Mouse (Mus musculus) hindbrain, embryonic 15.5 days (tissue): ENCODE results near the gene Mas1. TPM values are rescaled to one million over a fixed set of nuclear protein-coding genes. Genes with fewer than 3 reads are reported as not detected.

ENCODE experiments used
- ATAC-seq: fragments of 200-750 bp; cut with Nextera tagmentation; 2 replicates; pipeline ENCODE4 v1.8.0; 2017; ENCODE audit warnings: low read depth, moderate number of reproducible peaks, moderate TSS enrichment; ENCODE audit not compliant: low FRiP score
- H3K27ac ChIP-seq: fragments of 300-500 bp; sonication (generic); replicated peaks from 2 replicates; pipeline ENCODE4 v1.5.1; 2015; ENCODE audit warnings: mild to moderate bottlenecking, inconsistent platforms
- H3K27me3 ChIP-seq: fragments of 300-500 bp; sonication (generic); 2 replicates; pipeline ENCODE4 v1.6.1; 2015; ENCODE audit warnings: control low read depth, inconsistent platforms
- H3K36me3 ChIP-seq: fragments of 300-500 bp; sonication (generic); 2 replicates; pipeline ENCODE4 v1.6.1; 2015; ENCODE audit warnings: control low read depth, inconsistent platforms
- H3K4me1 ChIP-seq: fragments of 300-500 bp; sonication (generic); replicated peaks from 2 replicates; pipeline ENCODE4 v1.6.1; 2015; ENCODE audit warnings: control low read depth, inconsistent platforms
- H3K4me2 ChIP-seq: fragments of 300-500 bp; sonication (generic); 2 replicates; pipeline ENCODE4 v1.6.1; 2015; ENCODE audit warnings: moderate library complexity, mild to moderate bottlenecking, inconsistent platforms
- H3K4me3 ChIP-seq: fragments of 300-500 bp; sonication (generic); 2 replicates; pipeline ENCODE4 v1.5.1; 2015; ENCODE audit warnings: mild to moderate bottlenecking, inconsistent platforms
- H3K9ac ChIP-seq: fragments of 300-500 bp; sonication (generic); 2 replicates; pipeline ENCODE4 v1.6.1; 2015; ENCODE audit warnings: inconsistent platforms
- H3K9me3 ChIP-seq: fragments of 300-500 bp; sonication (generic); 2 replicates; pipeline ENCODE4 v1.6.1; 2016; ENCODE audit warnings: control low read depth, inconsistent platforms
- WGBS: fragments of 180-500 bp; shearing (Covaris S2); methylation state at CpG from one replicate; pipeline ENCODE4 v1.1.7; 2015; 5-methylcytosine and 5-hydroxymethylcytosine counted together
- polyA plus RNA-seq: library from polyadenylated mRNA; unstranded; fragments of >200 nt; fragmentation: Nextera tagmentation; extraction: Ambion mirVana; gene quantifications from 2 replicates; pipeline ENCODE4 v1.2.1, GENCODE M21; 2015

The Mas1 gene
- 0.12 TPM in 1 of 2 replicates, not detected in the other for polyA plus RNA-seq

GRCm38 (mm10) chr17:12868043-12868442 lies at the start of gene Mas1:
Gene Mas1, minus strand, starts transcription at chr17:12868143.
- Histone ChIP-seq H3K27ac (no peak within 1 kb of the TSS), H3K36me3 (no peaks in the 10 kb centered on the region), H3K9ac (no peak within 1 kb of the TSS), H3K4me1 (no peaks in the 10 kb centered on the region), H3K4me2 (no peak within 1 kb of the TSS), H3K27me3 (no peaks in the 10 kb centered on the region), H3K4me3 (no peak within 1 kb of the TSS), H3K9me3 (no peaks in the 10 kb centered on the region)
- WGBS = 61% methylated on average over 2 of the region's 2 CpGs
- no peak for ATAC-seq

- peaks cover 50% of the 10 kb centered on the region for H3K36me3 ChIP-seq
Measured at GRCm38 (mm10) chr17:12916588-12917380, 48.8 kb upstream of the Mas1 start.

GRCm38 (mm10) chr17:12915881-12916583 lies 48.1 kb upstream of the Mas1 start, which contains the start of gene Mrpl18:
Gene Mrpl18, minus strand, starts transcription at chr17:12916345.
- Histone ChIP-seq H3K9ac (peak within 1 kb of the TSS; percentile 87), H3K27ac (peak within 1 kb of the TSS; percentile 89), H3K4me2 (peak within 1 kb of the TSS; percentile 92), H3K4me1 (peaks cover 17% of the 10 kb centered on the region), H3K27me3 (no peaks in the 10 kb centered on the region), H3K9me3 (no peaks in the 10 kb centered on the region), H3K36me3 (peaks cover 51% of the 10 kb centered on the region), H3K4me3 (peak within 1 kb of the TSS; percentile 81)
- ATAC-seq = peak; percentile 99
- WGBS = under 1% methylated on average over 56 of the region's 56 CpGs

More at GRCm38 (mm10) chr17:12916588-12917380, 48.8 kb upstream of the Mas1 start:
- Histone ChIP-seq H3K27ac (peak overlapping the region; percentile 89), H3K4me1 (peaks cover 17% of the 10 kb centered on the region), H3K4me2 (peak overlapping the region; percentile 92), H3K27me3 (no peaks in the 10 kb centered on the region), H3K9me3 (no peaks in the 10 kb centered on the region), H3K4me3 (peak overlapping the region; percentile 81), H3K9ac (peak overlapping the region; percentile 87)
- peak; percentile 50 for ATAC-seq
- under 1% methylated on average over 40 of the region's 40 CpGs for WGBS

GRCm38 (mm10) chr17:12915488-12915880 lies 47.5 kb upstream of the Mas1 start, which contains the start of gene Tcp1:
Gene Tcp1, plus strand, starts transcription at chr17:12915701.
- Histone ChIP-seq H3K4me3 (peak within 1 kb of the TSS; percentile 81), H3K4me2 (peak within 1 kb of the TSS; percentile 92), H3K9ac (peak within 1 kb of the TSS; percentile 87), H3K27ac (peak within 1 kb of the TSS; percentile 89), H3K36me3 (peaks cover 51% of the 10 kb centered on the region), H3K9me3 (no peaks in the 10 kb centered on the region), H3K4me1 (peaks cover 17% of the 10 kb centered on the region), H3K27me3 (no peaks in the 10 kb centered on the region)
- ATAC-seq = no peak
- 2% methylated on average over 18 of the region's 18 CpGs for WGBS

GRCm38 (mm10) chr17:12910391-12910790 lies 42.4 kb upstream of the Mas1 start:
- no peak overlapping the region for H3K9ac ChIP-seq
- H3K4me2 ChIP-seq = no peak overlapping the region
- no peak for ATAC-seq
- no peak overlapping the region for H3K27ac ChIP-seq
- H3K36me3 ChIP-seq = peaks cover 46% of the 10 kb centered on the region
- 92% methylated on average over 8 of the region's 8 CpGs for WGBS
- H3K4me1 ChIP-seq = peaks cover 7% of the 10 kb centered on the region
- H3K9me3 ChIP-seq = no peaks in the 10 kb centered on the region
- no peaks in the 10 kb centered on the region for H3K27me3 ChIP-seq
- H3K4me3 ChIP-seq = no peak overlapping the region

- no peak within 1 kb of the TSS for H3K4me3 ChIP-seq
- no peak within 1 kb of the TSS for H3K4me2 ChIP-seq
- no peak within 1 kb of the TSS for H3K27ac ChIP-seq
- 82% methylated on average over 35 of the region's 35 CpGs for WGBS
- peaks cover under 1% of the 10 kb centered on the region; the same call in 1 of the 2 replicates for H3K4me1 ChIP-seq
- H3K27me3 ChIP-seq = no peaks in the 10 kb centered on the region
- H3K36me3 ChIP-seq = peaks cover 50% of the 10 kb centered on the region
- ATAC-seq = no peak
- H3K9ac ChIP-seq = no peak within 1 kb of the TSS
- no peaks in the 10 kb centered on the region for H3K9me3 ChIP-seq
Measured at GRCm38 (mm10) chr17:12909361-12910280, 41.7 kb upstream of the Mas1 start, which contains the start of gene Pnldc1. Gene Pnldc1, minus strand, starts transcription at chr17:12910230.

GRCm38 (mm10) chr17:12906436-12906835 lies 38.5 kb upstream of the Mas1 start:
- peaks cover 33% of the 10 kb centered on the region for H3K36me3 ChIP-seq

GRCm38 (mm10) chr17:12905810-12906209 lies 37.9 kb upstream of the Mas1 start:
- Histone ChIP-seq H3K4me3 (no peak overlapping the region), H3K27ac (no peak overlapping the region), H3K9ac (no peak overlapping the region), H3K4me1 (no peaks in the 10 kb centered on the region), H3K4me2 (no peak overlapping the region), H3K27me3 (no peaks in the 10 kb centered on the region), H3K36me3 (peaks cover 26% of the 10 kb centered on the region), H3K9me3 (no peaks in the 10 kb centered on the region)
- ATAC-seq = no peak
- WGBS = 88% methylated on average over 4 of the region's 4 CpGs

More at GRCm38 (mm10) chr17:12906436-12906835, 38.5 kb upstream of the Mas1 start:
- WGBS = 94% methylated on average over 9 of the region's 9 CpGs
- Histone ChIP-seq H3K27me3 (no peaks in the 10 kb centered on the region), H3K4me1 (no peaks in the 10 kb centered on the region), H3K9me3 (no peaks in the 10 kb centered on the region), H3K9ac (no peak overlapping the region), H3K4me3 (no peak overlapping the region), H3K4me2 (no peak overlapping the region), H3K27ac (no peak overlapping the region)
- no peak for ATAC-seq

- ATAC-seq = no peak
- WGBS = 69% methylated on average over 1 of the region's 1 CpGs
Measured at GRCm38 (mm10) chr17:12904349-12904748, 36.4 kb upstream of the Mas1 start.

GRCm38 (mm10) chr17:12903372-12904333 lies 35.7 kb upstream of the Mas1 start:
- no peaks in the 10 kb centered on the region for H3K4me1 ChIP-seq
- WGBS = 33% methylated on average over 11 of the region's 12 CpGs

More at GRCm38 (mm10) chr17:12904349-12904748, 36.4 kb upstream of the Mas1 start:
- H3K9me3 ChIP-seq = no peaks in the 10 kb centered on the region
- no peak overlapping the region for H3K9ac ChIP-seq
- no peak overlapping the region for H3K4me3 ChIP-seq
- H3K36me3 ChIP-seq = peaks cover 16% of the 10 kb centered on the region
- H3K4me1 ChIP-seq = no peaks in the 10 kb centered on the region
- H3K4me2 ChIP-seq = no peak overlapping the region
- H3K27me3 ChIP-seq = no peaks in the 10 kb centered on the region
- H3K27ac ChIP-seq = no peak overlapping the region

More at GRCm38 (mm10) chr17:12903372-12904333, 35.7 kb upstream of the Mas1 start:
- H3K4me2 ChIP-seq = no peak overlapping the region
- no peak overlapping the region for H3K4me3 ChIP-seq
- H3K27ac ChIP-seq = no peak overlapping the region
- H3K9me3 ChIP-seq = no peaks in the 10 kb centered on the region
- ATAC-seq = no peak
- peaks cover 16% of the 10 kb centered on the region for H3K36me3 ChIP-seq
- no peaks in the 10 kb centered on the region for H3K27me3 ChIP-seq
- H3K9ac ChIP-seq = no peak overlapping the region
